Mouse (Mus musculus) forebrain, embryonic 11.5 days (tissue): ENCODE measurements around the gene Sfswap. TPM values are rescaled to one million over a fixed set of nuclear protein-coding genes. Genes with fewer than 3 reads are reported as not detected.

Experiments
- ATAC-seq: fragments of 200-750 bp; cut with Nextera tagmentation; replicated peaks from 2 replicates; pipeline ENCODE4 v1.8.0; 2017; ENCODE audit warnings: moderate TSS enrichment; ENCODE audit not compliant: low FRiP score
- DNase-seq: peaks from one replicate; pipeline ENCODE4 v3.0.0-alpha.2; 2017; ENCODE audit warnings: low spot score
- H3K27ac ChIP-seq: fragments of 300-500 bp; sonication (generic); 2 replicates; pipeline ENCODE4 v1.5.1; 2014; ENCODE audit warnings: low read depth, low read length
- H3K27me3 ChIP-seq: fragments of 300-500 bp; sonication (generic); 2 replicates; pipeline ENCODE4 v1.6.1; 2014; ENCODE audit warnings: mild to moderate bottlenecking, low read length, mixed read lengths; ENCODE audit not compliant: control insufficient read depth, insufficient read depth
- H3K36me3 ChIP-seq: fragments of 300-500 bp; sonication (generic); 2 replicates; pipeline ENCODE4 v1.6.1; 2014; ENCODE audit warnings: mild to moderate bottlenecking, low read length, moderate library complexity, mixed read lengths; ENCODE audit not compliant: control insufficient read depth, insufficient read depth
- H3K4me1 ChIP-seq: fragments of 300-500 bp; sonication (generic); replicated peaks from 2 replicates; pipeline ENCODE4 v1.6.1; 2014; ENCODE audit warnings: low read length, mixed read lengths; ENCODE audit not compliant: control insufficient read depth, insufficient read depth
- H3K4me2 ChIP-seq: fragments of 300-500 bp; sonication (generic); 2 replicates; pipeline ENCODE4 v1.6.1; 2014; ENCODE audit warnings: low read depth, mild to moderate bottlenecking, low read length, moderate library complexity, mixed read lengths; ENCODE audit not compliant: severe bottlenecking
- H3K4me3 ChIP-seq: fragments of 300-500 bp; sonication (generic); 2 replicates; pipeline ENCODE4 v1.5.1; 2014; ENCODE audit warnings: low read depth, low read length
- H3K9ac ChIP-seq: fragments of 300-500 bp; sonication (generic); 2 replicates; pipeline ENCODE4 v1.6.1; 2014; ENCODE audit warnings: low read length
- H3K9me3 ChIP-seq: fragments of 300-500 bp; sonication (generic); 2 replicates; pipeline ENCODE4 v1.6.1; 2016; ENCODE audit warnings: low read length, mixed read lengths; ENCODE audit not compliant: control insufficient read depth
- WGBS: fragments of 180-500 bp; shearing (Covaris S2); extraction: QIAGEN DNeasy Blood & Tissue Kit; methylation state at CpG from one replicate; pipeline ENCODE4 v1.1.7; 2014; 5-methylcytosine and 5-hydroxymethylcytosine counted together
- polyA plus RNA-seq: library from polyadenylated mRNA; unstranded; fragments of >200 nt; fragmentation: Nextera tagmentation; extraction: Ambion mirVana; gene quantifications from 2 replicates; pipeline ENCODE4 v1.2.1, GENCODE M21; 2014

Gene Sfswap
- polyA plus RNA-seq, 1 experiment from 2014 or later, result 61.6 TPM

GRCm38 (mm10) chr5:129535431-129535830 lies 34.4 kb downstream of the Sfswap start:
- Histone ChIP-seq H3K36me3 (peaks cover 6% of the 10 kb centered on the region; the same call in 1 of the 2 replicates), H3K9me3 (no peaks in the 10 kb centered on the region), H3K27ac (no peak overlapping the region), H3K27me3 (no peaks in the 10 kb centered on the region), H3K4me1 (no peaks in the 10 kb centered on the region), H3K4me2 (no peak overlapping the region), H3K9ac (no peak overlapping the region), H3K4me3 (no peak overlapping the region)
- 94% methylated on average over 3 of the region's 3 CpGs for WGBS
- ATAC-seq (no peak), DNase-seq (no peak)

GRCm38 (mm10) chr5:129538826-129539225 lies 37.8 kb downstream of the Sfswap start:
- Histone ChIP-seq H3K27ac (no peak overlapping the region), H3K9me3 (no peaks in the 10 kb centered on the region), H3K4me3 (no peak overlapping the region), H3K4me2 (no peak overlapping the region), H3K4me1 (no peaks in the 10 kb centered on the region), H3K36me3 (peaks cover 6% of the 10 kb centered on the region; the same call in 1 of the 2 replicates), H3K9ac (no peak overlapping the region), H3K27me3 (no peaks in the 10 kb centered on the region)
- 95% methylated on average over 4 of the region's 4 CpGs for WGBS
- no peak for DNase-seq
- ATAC-seq, result no peak

- no peak for DNase-seq
- no peaks in the 10 kb centered on the region for H3K27me3 ChIP-seq
- no peak overlapping the region for H3K9ac ChIP-seq
Observed at GRCm38 (mm10) chr5:129542236-129542635, 41.2 kb downstream of the Sfswap start.

GRCm38 (mm10) chr5:129545787-129546186 lies 44.8 kb downstream of the Sfswap start:
- H3K9ac ChIP-seq, result no peak overlapping the region
- peaks cover 9% of the 10 kb centered on the region for H3K36me3 ChIP-seq
- no peak overlapping the region for H3K4me3 ChIP-seq
- H3K27me3 ChIP-seq, result no peaks in the 10 kb centered on the region
- no peak for ATAC-seq
- no peaks in the 10 kb centered on the region for H3K4me1 ChIP-seq
- no peak overlapping the region for H3K4me2 ChIP-seq
- DNase-seq, result no peak
- 90% methylated on average over 9 of the region's 9 CpGs for WGBS
- H3K9me3 ChIP-seq, result no peaks in the 10 kb centered on the region
- H3K27ac ChIP-seq, result no peak overlapping the region

More at GRCm38 (mm10) chr5:129542236-129542635, 41.2 kb downstream of the Sfswap start:
- Histone ChIP-seq H3K27ac (no peak overlapping the region), H3K36me3 (peaks cover 9% of the 10 kb centered on the region), H3K4me1 (no peaks in the 10 kb centered on the region), H3K4me2 (no peak overlapping the region), H3K4me3 (no peak overlapping the region), H3K9me3 (no peaks in the 10 kb centered on the region)
- 91% methylated on average over 3 of the region's 3 CpGs for WGBS
- ATAC-seq, result no peak

- no peaks in the 10 kb centered on the region for H3K4me1 ChIP-seq
Observed at GRCm38 (mm10) chr5:129549716-129550115, 48.7 kb downstream of the Sfswap start.

GRCm38 (mm10) chr5:129550790-129551189 lies 49.8 kb downstream of the Sfswap start:
- no peaks in the 10 kb centered on the region for H3K4me1 ChIP-seq
- H3K9ac ChIP-seq, result no peak overlapping the region
- WGBS, result 96% methylated on average over 6 of the region's 6 CpGs
- DNase-seq (no peak), ATAC-seq (no peak)
- no peaks in the 10 kb centered on the region for H3K27me3 ChIP-seq
- no peak overlapping the region for H3K4me3 ChIP-seq
- H3K36me3 ChIP-seq, result peaks cover 20% of the 10 kb centered on the region
- H3K27ac ChIP-seq, result no peak overlapping the region
- H3K9me3 ChIP-seq, result no peaks in the 10 kb centered on the region
- no peak overlapping the region for H3K4me2 ChIP-seq

More at GRCm38 (mm10) chr5:129549716-129550115, 48.7 kb downstream of the Sfswap start:
- DNase-seq (no peak), ATAC-seq (no peak)
- Histone ChIP-seq H3K36me3 (peaks cover 17% of the 10 kb centered on the region), H3K9me3 (no peaks in the 10 kb centered on the region), H3K27ac (no peak overlapping the region), H3K4me3 (no peak overlapping the region), H3K27me3 (no peaks in the 10 kb centered on the region), H3K9ac (no peak overlapping the region), H3K4me2 (no peak overlapping the region)
- 92% methylated on average over 12 of the region's 12 CpGs for WGBS

GRCm38 (mm10) chr5:129551991-129552390 lies 51.0 kb downstream of the Sfswap start:
- no peak for DNase-seq
- H3K9me3 ChIP-seq, result no peaks in the 10 kb centered on the region
- H3K27me3 ChIP-seq, result no peaks in the 10 kb centered on the region
- H3K4me1 ChIP-seq, result no peaks in the 10 kb centered on the region
- H3K27ac ChIP-seq, result no peak overlapping the region
- no peak overlapping the region for H3K4me3 ChIP-seq
- no peak overlapping the region for H3K9ac ChIP-seq
- no peak overlapping the region for H3K4me2 ChIP-seq
- H3K36me3 ChIP-seq, result peaks cover 17% of the 10 kb centered on the region
- WGBS, result 96% methylated on average over 2 of the region's 2 CpGs
- ATAC-seq, result no peak

GRCm38 (mm10) chr5:129553642-129554041 lies 52.6 kb downstream of the Sfswap start:
- no peak overlapping the region for H3K9ac ChIP-seq
- peaks cover 17% of the 10 kb centered on the region for H3K36me3 ChIP-seq
- ATAC-seq (no peak), DNase-seq (no peak)
- H3K4me3 ChIP-seq, result no peak overlapping the region
- no peaks in the 10 kb centered on the region for H3K4me1 ChIP-seq
- 91% methylated on average over 6 of the region's 6 CpGs for WGBS
- H3K4me2 ChIP-seq, result no peak overlapping the region
- H3K27me3 ChIP-seq, result no peaks in the 10 kb centered on the region
- H3K9me3 ChIP-seq, result no peaks in the 10 kb centered on the region
- no peak overlapping the region for H3K27ac ChIP-seq

GRCm38 (mm10) chr5:129558591-129558990 lies 57.6 kb downstream of the Sfswap start:
- Histone ChIP-seq H3K27ac (no peak overlapping the region), H3K4me1 (no peaks in the 10 kb centered on the region), H3K9ac (no peak overlapping the region), H3K36me3 (peaks cover 15% of the 10 kb centered on the region), H3K4me2 (no peak overlapping the region), H3K4me3 (no peak overlapping the region), H3K27me3 (no peaks in the 10 kb centered on the region), H3K9me3 (no peaks in the 10 kb centered on the region)
- ATAC-seq (no peak), DNase-seq (no peak)
- 86% methylated on average over 5 of the region's 5 CpGs for WGBS
